Mouse (Mus musculus) cortical plate, adult 2 months (tissue): ENCODE results near the gene Ckb.

Source experiments
- CTCF ChIP-seq: fragments of 200-500 bp; IDR thresholded peaks from 2 replicates; pipeline ENCODE4 v1.5.1; 2011; ENCODE audit warnings: mild to moderate bottlenecking, control low read depth, low read length; ENCODE audit not compliant: insufficient read depth; ENCODE audit errors: extremely low read depth
- POLR2A ChIP-seq: fragments of 200-500 bp; IDR thresholded peaks from 2 replicates; pipeline ENCODE4 v1.6.1; 2011; ENCODE audit warnings: mild to moderate bottlenecking, low read length, control low read depth; ENCODE audit not compliant: insufficient read depth; ENCODE audit errors: extremely low read depth

DNA sequence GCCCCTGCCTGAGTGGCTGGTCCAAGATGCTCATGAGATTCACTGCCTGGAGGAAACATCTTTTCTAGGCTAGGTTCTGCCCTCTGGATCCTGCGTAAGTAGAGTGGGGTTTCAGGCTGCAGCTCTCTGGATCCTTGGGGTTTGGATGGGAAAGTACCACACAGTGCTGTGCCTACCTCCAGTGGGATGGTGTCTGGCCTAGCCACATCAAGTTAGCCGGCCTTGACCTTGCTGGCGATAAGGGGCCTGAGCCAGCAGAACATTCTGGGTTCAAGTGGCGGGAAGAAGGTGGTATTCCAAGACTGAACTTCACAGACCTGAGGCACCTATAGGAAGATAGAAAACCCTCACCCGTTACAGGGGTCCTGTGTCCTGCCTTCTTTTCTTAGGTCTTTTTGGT lies 4.7 kb downstream of the Ckb start:
- TF ChIP-seq POLR2A (no peak), CTCF (no peak)
